Mouse (Mus musculus) ES-Bruce4 (cell line): ENCODE results near the gene Adamtsl1.

Source experiments
- CTCF ChIP-seq: IDR thresholded peaks from one replicate; pipeline ENCODE4 v1.8.1; 2011; ENCODE audit warnings: low read depth, low read length
- EP300 ChIP-seq: IDR thresholded peaks from 2 replicates; pipeline ENCODE4 v1.6.1; 2011; ENCODE audit warnings: low read depth, low read length; ENCODE audit not compliant: insufficient read depth
- POLR2A ChIP-seq: IDR thresholded peaks from one replicate; pipeline ENCODE4 v1.8.1; 2011; ENCODE audit warnings: low read length; ENCODE audit not compliant: insufficient read depth

- TF ChIP-seq EP300 (no peak), CTCF (no peak), POLR2A (no peak)
Measured at GRCm38 (mm10) chr4:85824705-85825085, 310.7 kb downstream of the Adamtsl1 start.
